Mouse (Mus musculus) C2C12 (cell line): ENCODE measurements around the gene Mark2. TPM values are rescaled to one million over a fixed set of nuclear protein-coding genes. Genes with fewer than 3 reads are reported as not detected.

Experiments used
- H3K27me3 ChIP-seq: one replicate; pipeline ENCODE4 v1.6.1; 2011; ENCODE audit not compliant: control insufficient read depth, insufficient read depth, insufficient read length
- H3K36me3 ChIP-seq: one replicate; pipeline ENCODE4 v1.6.1; 2011; ENCODE audit not compliant: control insufficient read depth, insufficient read depth
- H3K4me3 ChIP-seq: one replicate; pipeline ENCODE4 v1.5.1; 2011; ENCODE audit warnings: mild to moderate bottlenecking, control low read depth; ENCODE audit not compliant: poor library complexity, insufficient read depth, severe bottlenecking
- H3K79me2 ChIP-seq: one replicate; pipeline ENCODE4 v1.6.1; 2011; ENCODE audit not compliant: control insufficient read depth, insufficient read depth
- H3K79me3 ChIP-seq: one replicate; pipeline ENCODE4 v1.6.1; 2011; ENCODE audit warnings: low read depth, control low read depth
- H3ac ChIP-seq: one replicate; pipeline ENCODE3; 2011; ENCODE audit warnings: low read depth; ENCODE audit not compliant: control insufficient read depth, insufficient read length
- CEBPB ChIP-seq: IDR thresholded peaks from one replicate; pipeline ENCODE4 v1.6.1; 2011; ENCODE audit warnings: low read depth, mild to moderate bottlenecking, control low read depth, moderate library complexity
- CTCF ChIP-seq: IDR thresholded peaks from one replicate; pipeline ENCODE4 v1.5.1; 2011; ENCODE audit not compliant: control insufficient read depth, insufficient read depth, insufficient read length
- FOSL1 ChIP-seq: IDR thresholded peaks from one replicate; pipeline ENCODE4 v1.8.0; 2011; ENCODE audit warnings: mild to moderate bottlenecking, low read length; ENCODE audit not compliant: poor library complexity, insufficient read depth, severe bottlenecking
- MAX ChIP-seq: IDR thresholded peaks from one replicate; pipeline ENCODE4 v1.6.1; 2011; ENCODE audit warnings: mild to moderate bottlenecking, control low read depth
- MYOD1 ChIP-seq: IDR thresholded peaks from one replicate; pipeline ENCODE4 v1.6.1; 2011; ENCODE audit warnings: low read depth; ENCODE audit not compliant: control insufficient read depth, insufficient read length
- MYOG ChIP-seq: IDR thresholded peaks from one replicate; pipeline ENCODE4 v1.6.1; 2011; ENCODE audit not compliant: control insufficient read depth, insufficient read length; ENCODE audit errors: extremely low read depth
- USF1 ChIP-seq: IDR thresholded peaks from one replicate; pipeline ENCODE4 v1.6.1; 2011; ENCODE audit warnings: low read depth, mild to moderate bottlenecking, control low read depth, moderate library complexity
- polyA plus RNA-seq: library from polyadenylated mRNA; unstranded; fragments of >200 nt; fragmentation: generic; extraction: Trizol; gene quantifications from one replicate; pipeline ENCODE4 v1.2.1, GENCODE M21; 2012; ENCODE audit warnings: missing spikeins

The Mark2 gene
- polyA plus RNA-seq, 1 experiment = 27.2 TPM

DNA sequence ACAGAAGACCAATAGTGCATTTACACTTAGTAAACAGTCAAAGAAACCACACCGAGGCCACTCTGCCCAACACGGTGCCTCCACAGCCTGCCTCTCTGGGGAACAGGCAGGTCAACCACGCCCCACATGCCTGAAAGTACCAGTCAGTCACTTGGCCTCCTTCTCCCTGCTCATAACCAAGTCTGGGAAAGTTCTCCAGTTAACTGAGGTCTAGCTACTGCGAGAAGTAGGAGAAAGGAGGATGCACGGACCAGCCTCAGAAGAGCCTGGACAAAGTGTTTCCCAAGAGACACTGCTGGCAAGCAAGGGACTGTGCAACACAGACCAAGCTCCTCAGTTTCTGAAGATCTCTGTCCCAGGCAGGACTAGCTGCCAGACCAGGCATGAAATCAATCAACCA lies 2.6 kb downstream of the Mark2 start:
- peaks cover 16% of the 10 kb centered on the region for H3K36me3 ChIP-seq
- H3K79me3 ChIP-seq = peaks cover 70% of the 10 kb centered on the region
- H3K79me2 ChIP-seq = peaks cover 71% of the 10 kb centered on the region
- H3K27me3 ChIP-seq = no peaks in the 10 kb centered on the region
- H3K4me3 ChIP-seq = no peak overlapping the region
- peak overlapping the region; percentile 19 for H3ac ChIP-seq
- TF ChIP-seq MAX = no peak
- TF ChIP-seq MYOD1 = peak; percentile 3

DNA sequence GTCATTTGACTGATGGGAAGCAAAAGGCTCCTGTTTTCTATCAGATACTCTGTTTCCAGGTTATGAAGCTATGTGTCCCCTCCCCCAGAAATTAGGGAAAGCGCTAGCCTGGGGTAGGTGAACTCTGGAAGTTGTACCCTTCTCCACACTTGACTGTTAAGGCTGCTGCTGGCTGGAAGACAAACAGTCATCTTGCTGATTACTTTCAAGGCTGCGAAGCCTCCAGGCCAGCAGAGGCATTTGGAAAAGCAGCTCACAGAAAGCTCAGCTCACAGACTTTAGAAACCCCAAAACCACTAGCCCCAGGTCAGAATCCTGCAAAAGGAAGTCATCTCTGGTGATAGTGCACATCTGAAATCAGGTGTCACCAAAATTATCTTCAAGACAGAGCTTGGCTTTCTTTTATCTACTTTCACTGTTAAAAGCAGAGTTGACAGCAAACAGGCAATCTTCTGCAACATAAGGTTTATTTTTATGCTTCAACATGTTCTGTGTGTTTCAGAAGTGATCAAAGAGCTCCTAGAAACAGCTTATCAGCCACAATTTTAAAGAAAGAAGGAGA lies 3.8 kb downstream of the Mark2 start:
- Histone ChIP-seq H3ac (no peak overlapping the region), H3K4me3 (no peak overlapping the region), H3K79me2 (peaks cover 83% of the 10 kb centered on the region), H3K79me3 (peaks cover 80% of the 10 kb centered on the region), H3K27me3 (no peaks in the 10 kb centered on the region), H3K36me3 (peaks cover 16% of the 10 kb centered on the region)
- no peak for TF ChIP-seq MAX
- TF ChIP-seq FOSL1 = no peak
- no peak for TF ChIP-seq MYOD1
- no peak for TF ChIP-seq USF1
- TF ChIP-seq CEBPB = no peak
- no peak for TF ChIP-seq MYOG
- TF ChIP-seq CTCF = no peak

GRCm38 (mm10) chr19:7335656-7336055 lies 6.0 kb downstream of the Mark2 start:
- Histone ChIP-seq H3K36me3 (peaks cover 21% of the 10 kb centered on the region), H3K79me2 (peaks cover 100% of the 10 kb centered on the region), H3K79me3 (peaks cover 94% of the 10 kb centered on the region), H3ac (no peak overlapping the region), H3K27me3 (no peaks in the 10 kb centered on the region), H3K4me3 (no peak overlapping the region)
- TF ChIP-seq FOSL1 (no peak), CEBPB (no peak), USF1 (no peak), MAX (no peak), MYOD1 (no peak), CTCF (no peak), MYOG (no peak)

- TF ChIP-seq MAX (no peak), MYOG (no peak), MYOD1 (no peak), FOSL1 (no peak), USF1 (no peak)
- Histone ChIP-seq H3ac (no peak overlapping the region), H3K27me3 (no peaks in the 10 kb centered on the region), H3K79me3 (peaks cover 91% of the 10 kb centered on the region), H3K79me2 (peaks cover 100% of the 10 kb centered on the region), H3K36me3 (peaks cover 21% of the 10 kb centered on the region), H3K4me3 (no peak overlapping the region)
Measured at GRCm38 (mm10) chr19:7334049-7334448, 7.6 kb downstream of the Mark2 start.

- Histone ChIP-seq H3K79me3 (peaks cover 90% of the 10 kb centered on the region), H3K27me3 (no peaks in the 10 kb centered on the region), H3ac (no peak overlapping the region), H3K36me3 (no peaks in the 10 kb centered on the region), H3K79me2 (peaks cover 100% of the 10 kb centered on the region), H3K4me3 (no peak overlapping the region)
- TF ChIP-seq CEBPB (no peak), MYOG (no peak), FOSL1 (no peak), CTCF (no peak), MAX (no peak), MYOD1 (no peak), USF1 (no peak)
Measured at GRCm38 (mm10) chr19:7321391-7321790, 20.3 kb downstream of the Mark2 start.

- H3K27me3 ChIP-seq = no peaks in the 10 kb centered on the region
- no peak overlapping the region for H3ac ChIP-seq
- H3K79me2 ChIP-seq = peaks cover 100% of the 10 kb centered on the region
- peaks cover 90% of the 10 kb centered on the region for H3K79me3 ChIP-seq
- no peak overlapping the region for H3K4me3 ChIP-seq
- H3K36me3 ChIP-seq = no peaks in the 10 kb centered on the region
- TF ChIP-seq FOSL1 = no peak
- no peak for TF ChIP-seq MYOD1
- no peak for TF ChIP-seq CEBPB
- TF ChIP-seq MAX = no peak
- TF ChIP-seq USF1 = no peak
- no peak for TF ChIP-seq CTCF
- TF ChIP-seq MYOG = no peak
Measured at GRCm38 (mm10) chr19:7320181-7320580, 21.5 kb downstream of the Mark2 start.
